Mouse (Mus musculus): ENCODE measurements around the gene 1700030J22Rik. TPM values are rescaled to one million over a fixed set of nuclear protein-coding genes. Genes with fewer than 3 reads are reported as not detected.

1700030J22Rik gene
- polyA plus RNA-seq (2014; fragmentation: Illumina TruSeq; extraction: RNeasy Lipid Tissue Mini Kit (QIAGEN cat#74804); ENCODE audit: low read depth, low replicate concordance): 6.5 TPM

GRCm38 (mm10) chr8:116978631-116979256 lies at the start of gene 1700030J22Rik:
1700030J22Rik (minus strand) TSS chr8:116978959.

GRCm38 (mm10) chr8:116993095-116993867 lies 14.5 kb upstream of the 1700030J22Rik start, which contains the start of gene Gcsh:
Gcsh (minus strand) TSS chr8:116993537.

GRCm38 (mm10) chr8:116943161-116943554 lies 35.6 kb downstream of the 1700030J22Rik start, which contains the start of gene Atmin:
Atmin (plus strand) TSS chr8:116943393.

GRCm38 (mm10) chr8:116921337-116922059 lies 57.3 kb downstream of the 1700030J22Rik start, which contains the start of the genes Cmc2 and Cenpn:
Cmc2 (minus strand) TSS chr8:116921455.
Cenpn (plus strand) TSS chr8:116921730.

Other genes with a start within 250 kb of the 1700030J22Rik start
- gene Cdyl2, start 246.0 kb downstream of the 1700030J22Rik start, polyA plus RNA-seq (2014; fragmentation: Illumina TruSeq; extraction: RNeasy Lipid Tissue Mini Kit (QIAGEN cat#74804); ENCODE audit: low read depth, low replicate concordance): 2.2 TPM
- 11.9 TPM for gene Cmc2, start 57.5 kb downstream of the 1700030J22Rik start, polyA plus RNA-seq (2014; fragmentation: Illumina TruSeq; extraction: RNeasy Lipid Tissue Mini Kit (QIAGEN cat#74804); ENCODE audit: low read depth, low replicate concordance)
- gene Cenpn, start 57.2 kb downstream of the 1700030J22Rik start, polyA plus RNA-seq (2014; fragmentation: Illumina TruSeq; extraction: RNeasy Lipid Tissue Mini Kit (QIAGEN cat#74804); ENCODE audit: low read depth, low replicate concordance): 3.6 TPM
- gene Atmin, start 35.6 kb downstream of the 1700030J22Rik start, polyA plus RNA-seq (2014; fragmentation: Illumina TruSeq; extraction: RNeasy Lipid Tissue Mini Kit (QIAGEN cat#74804); ENCODE audit: low read depth, low replicate concordance): 13.3 TPM
- gene Gcsh, start 14.6 kb upstream of the 1700030J22Rik start, polyA plus RNA-seq (2014; fragmentation: Illumina TruSeq; extraction: RNeasy Lipid Tissue Mini Kit (QIAGEN cat#74804); ENCODE audit: low read depth, low replicate concordance): 110 TPM
- gene Pkd1l2, start 103.5 kb upstream of the 1700030J22Rik start, polyA plus RNA-seq (2014; fragmentation: Illumina TruSeq; extraction: RNeasy Lipid Tissue Mini Kit (QIAGEN cat#74804); ENCODE audit: low read depth, low replicate concordance): 0.16 TPM
- 0.52 TPM for gene Bco1, start 116.9 kb upstream of the 1700030J22Rik start, polyA plus RNA-seq (2014; fragmentation: Illumina TruSeq; extraction: RNeasy Lipid Tissue Mini Kit (QIAGEN cat#74804); ENCODE audit: low read depth, low replicate concordance)
- 3.0 TPM for gene Gan, start 179.2 kb upstream of the 1700030J22Rik start, polyA plus RNA-seq (2014; fragmentation: Illumina TruSeq; extraction: RNeasy Lipid Tissue Mini Kit (QIAGEN cat#74804); ENCODE audit: low read depth, low replicate concordance)